Mouse (Mus musculus) forebrain, embryonic 13.5 days (tissue): ENCODE measurements at regions not wholly inside any gene's neighbourhood (a gene's known extent, or its start where the extent isn't known, plus 50 kb on each side); places are given as distances from the start of the nearest gene placed in this dataset.

Experiments
- ATAC-seq: fragments of 200-750 bp; cut with Nextera tagmentation; 2 replicates; pipeline ENCODE4 v1.8.0; 2017
- H3K27ac ChIP-seq: fragments of 300-500 bp; sonication (generic); 2 replicates; pipeline ENCODE4 v1.5.1; 2015; ENCODE audit warnings: inconsistent platforms, mild to moderate bottlenecking, moderate library complexity
- H3K27me3 ChIP-seq: fragments of 300-500 bp; sonication (generic); 2 replicates; pipeline ENCODE4 v1.6.1; 2015; ENCODE audit warnings: mild to moderate bottlenecking, inconsistent platforms
- H3K36me3 ChIP-seq: fragments of 300-500 bp; sonication (generic); 2 replicates; pipeline ENCODE4 v1.6.1; 2015; ENCODE audit warnings: mild to moderate bottlenecking, inconsistent platforms; ENCODE audit not compliant: poor library complexity, severe bottlenecking
- H3K4me1 ChIP-seq: fragments of 300-500 bp; sonication (generic); 2 replicates; pipeline ENCODE4 v1.6.1; 2015; ENCODE audit warnings: inconsistent platforms
- H3K4me2 ChIP-seq: fragments of 300-500 bp; sonication (generic); 2 replicates; pipeline ENCODE4 v1.6.1; 2015; ENCODE audit warnings: inconsistent platforms, mild to moderate bottlenecking, moderate library complexity
- H3K4me3 ChIP-seq: fragments of 300-500 bp; sonication (generic); 2 replicates; pipeline ENCODE4 v1.5.1; 2015; ENCODE audit warnings: mild to moderate bottlenecking, inconsistent platforms
- H3K9ac ChIP-seq: fragments of 300-500 bp; sonication (generic); 2 replicates; pipeline ENCODE4 v1.6.1; 2015; ENCODE audit warnings: mild to moderate bottlenecking, inconsistent platforms
- H3K9me3 ChIP-seq: fragments of 300-500 bp; sonication (generic); replicated peaks from 2 replicates; pipeline ENCODE4 v1.6.1; 2016; ENCODE audit warnings: inconsistent platforms
- WGBS: fragments of 180-500 bp; shearing (Covaris S2); methylation state at CpG from one replicate; pipeline ENCODE4 v1.1.7; 2015; 5-methylcytosine and 5-hydroxymethylcytosine counted together

GRCm38 (mm10) chr6:107045177-107045576 is 245.3 kb upstream of the Crbn start:
- ATAC-seq = no peak
- H3K36me3 ChIP-seq = no peaks in the 10 kb centered on the region

GRCm38 (mm10) chr6:107051604-107052003 is 251.7 kb upstream of the Crbn start:
- H3K36me3 ChIP-seq = no peaks in the 10 kb centered on the region
- no peak overlapping the region for H3K9ac ChIP-seq
- H3K9me3 ChIP-seq = no peaks in the 10 kb centered on the region
- no peaks in the 10 kb centered on the region for H3K4me1 ChIP-seq
- H3K27ac ChIP-seq = no peak overlapping the region
- WGBS = 96% methylated on average over 1 of the region's 1 CpGs
- H3K4me2 ChIP-seq = no peak overlapping the region
- no peaks in the 10 kb centered on the region for H3K27me3 ChIP-seq
- no peak for ATAC-seq
- H3K4me3 ChIP-seq = no peak overlapping the region

More at GRCm38 (mm10) chr6:107045177-107045576, 245.3 kb upstream of the Crbn start:
- H3K4me1 ChIP-seq = no peaks in the 10 kb centered on the region
- H3K4me2 ChIP-seq = no peak overlapping the region
- no peak overlapping the region for H3K27ac ChIP-seq
- no peak overlapping the region for H3K9ac ChIP-seq
- H3K9me3 ChIP-seq = no peaks in the 10 kb centered on the region
- no peaks in the 10 kb centered on the region for H3K27me3 ChIP-seq
- no peak overlapping the region for H3K4me3 ChIP-seq
- WGBS = 80% methylated on average over 3 of the region's 3 CpGs

DNA sequence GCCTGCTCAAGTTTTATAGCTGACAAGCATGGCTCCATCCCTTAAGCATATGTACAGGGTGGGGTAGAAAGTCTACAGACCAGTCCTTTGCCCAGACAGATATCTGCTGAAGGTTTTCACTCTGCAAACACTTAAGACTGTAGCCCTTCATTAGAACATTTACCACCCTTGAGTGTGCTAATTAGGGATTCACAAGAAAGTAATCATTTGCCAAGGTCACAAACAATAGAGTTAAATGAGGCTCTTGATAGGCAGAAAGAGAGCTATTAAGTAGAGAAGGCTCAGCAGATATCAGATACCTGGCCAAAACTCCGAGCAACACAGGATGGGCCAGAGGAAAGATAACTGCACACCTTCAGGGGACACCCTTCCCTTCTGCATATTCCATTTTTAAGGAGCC is 252.3 kb upstream of the Crbn start:
- Histone ChIP-seq H3K9ac (no peak overlapping the region), H3K36me3 (no peaks in the 10 kb centered on the region), H3K9me3 (no peaks in the 10 kb centered on the region), H3K4me1 (no peaks in the 10 kb centered on the region), H3K4me3 (no peak overlapping the region), H3K4me2 (no peak overlapping the region), H3K27me3 (no peaks in the 10 kb centered on the region), H3K27ac (no peak overlapping the region)
- 67% methylated on average over 1 of the region's 1 CpGs for WGBS
- no peak for ATAC-seq

- Histone ChIP-seq H3K4me3 (no peak overlapping the region), H3K9me3 (no peaks in the 10 kb centered on the region), H3K27me3 (no peaks in the 10 kb centered on the region), H3K9ac (no peak overlapping the region), H3K4me2 (no peak overlapping the region), H3K27ac (no peak overlapping the region), H3K4me1 (no peaks in the 10 kb centered on the region), H3K36me3 (no peaks in the 10 kb centered on the region)
- ATAC-seq = no peak
- 76% methylated on average over 3 of the region's 3 CpGs for WGBS
Measured at GRCm38 (mm10) chr6:107059001-107059765, 259.3 kb upstream of the Crbn start.

GRCm38 (mm10) chr6:107062886-107063565 is 263.1 kb upstream of the Crbn start:
- Histone ChIP-seq H3K27ac (no peak overlapping the region), H3K9me3 (no peaks in the 10 kb centered on the region), H3K4me1 (no peaks in the 10 kb centered on the region), H3K27me3 (no peaks in the 10 kb centered on the region), H3K36me3 (no peaks in the 10 kb centered on the region), H3K4me3 (no peak overlapping the region), H3K4me2 (no peak overlapping the region), H3K9ac (no peak overlapping the region)
- ATAC-seq = no peak
- WGBS = 86% methylated on average over 6 of the region's 6 CpGs

DNA sequence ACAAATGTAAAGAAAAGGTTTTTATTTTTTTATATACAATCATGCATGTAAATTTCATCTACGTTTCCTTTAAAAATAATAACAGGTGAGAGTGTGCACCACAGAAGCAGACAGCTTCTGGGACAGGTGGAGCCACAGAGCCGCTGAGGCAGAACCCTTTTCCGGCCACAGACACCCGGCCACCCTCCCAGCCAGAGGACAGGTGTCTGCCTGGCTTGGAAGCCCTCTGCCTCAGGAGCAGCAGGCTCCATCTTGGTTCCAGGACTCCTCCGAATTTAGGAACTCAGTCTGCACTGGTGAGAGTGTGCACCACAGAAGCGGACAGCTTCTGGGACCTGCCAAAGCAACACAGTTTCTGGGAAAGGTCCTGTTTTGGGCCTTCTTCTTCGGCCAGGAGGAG is 270.6 kb upstream of the Crbn start:
- WGBS = 91% methylated on average over 7 of the region's 7 CpGs
- Histone ChIP-seq H3K27me3 (no peaks in the 10 kb centered on the region), H3K4me3 (no peak overlapping the region), H3K36me3 (no peaks in the 10 kb centered on the region), H3K9me3 (no peaks in the 10 kb centered on the region), H3K9ac (no peak overlapping the region), H3K4me1 (no peaks in the 10 kb centered on the region), H3K27ac (no peak overlapping the region), H3K4me2 (no peak overlapping the region)
- no peak for ATAC-seq

DNA sequence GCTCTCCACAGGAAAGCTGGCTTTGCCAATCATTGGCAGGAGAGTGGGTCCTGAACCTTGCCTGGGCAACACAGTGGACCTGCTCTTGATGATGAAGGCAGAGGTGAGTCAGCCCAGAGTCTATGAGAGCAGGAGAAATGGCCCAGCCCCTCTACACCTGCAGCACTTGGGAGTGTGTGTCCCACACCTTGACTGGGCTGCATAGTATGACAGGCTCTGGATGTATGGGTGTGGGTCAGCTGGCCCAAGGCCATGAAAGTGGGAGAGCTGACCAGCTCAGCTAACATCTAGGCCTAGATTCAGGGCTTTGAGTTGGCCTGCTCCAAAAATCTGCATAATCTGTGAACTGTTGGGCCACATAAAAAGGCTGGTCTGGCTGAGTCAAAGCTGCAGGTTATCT is 292.7 kb upstream of the Crbn start:
- 0 out of 2 replicates have a peak, but pooled peaks have one; percentile 36 for ATAC-seq
- no peak overlapping the region for H3K9ac ChIP-seq
- H3K4me3 ChIP-seq = no peak overlapping the region
- no peak overlapping the region for H3K4me2 ChIP-seq
- H3K36me3 ChIP-seq = no peaks in the 10 kb centered on the region
- no peaks in the 10 kb centered on the region for H3K4me1 ChIP-seq
- H3K27ac ChIP-seq = no peak overlapping the region
- no peaks in the 10 kb centered on the region for H3K9me3 ChIP-seq
- no peaks in the 10 kb centered on the region for H3K27me3 ChIP-seq

DNA sequence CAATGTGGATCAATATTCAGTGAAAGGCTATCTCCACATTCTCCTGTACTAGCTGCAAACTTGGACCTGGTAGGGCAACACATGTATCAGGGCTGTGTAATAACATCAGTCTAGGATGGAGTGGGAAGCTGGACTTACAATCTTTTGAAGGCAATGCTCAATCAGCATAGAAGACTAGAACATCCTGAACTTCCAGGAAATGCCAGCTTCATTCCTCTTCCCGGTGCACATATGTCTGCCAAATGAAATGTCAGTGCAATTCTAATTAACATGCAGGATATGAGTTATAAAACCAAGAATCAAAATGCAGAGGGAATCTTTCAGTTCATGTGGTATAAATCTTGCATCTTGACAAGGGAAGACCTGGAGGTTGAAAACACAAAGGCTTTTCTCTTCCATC is 328.8 kb upstream of the Crbn start:
- no peak for ATAC-seq
- WGBS = 81% methylated on average over 1 of the region's 1 CpGs
- H3K9ac ChIP-seq = no peak overlapping the region
- H3K4me2 ChIP-seq = no peak overlapping the region
- no peak overlapping the region for H3K27ac ChIP-seq
- no peaks in the 10 kb centered on the region for H3K4me1 ChIP-seq
- H3K27me3 ChIP-seq = no peaks in the 10 kb centered on the region
- no peaks in the 10 kb centered on the region for H3K9me3 ChIP-seq
- no peak overlapping the region for H3K4me3 ChIP-seq
- H3K36me3 ChIP-seq = no peaks in the 10 kb centered on the region

GRCm38 (mm10) chr6:107167736-107168491 is 361.7 kb upstream of the Lrrn1 start:
- WGBS = 75% methylated on average over 3 of the region's 3 CpGs
- Histone ChIP-seq H3K9ac (no peak overlapping the region), H3K4me3 (no peak overlapping the region), H3K36me3 (no peaks in the 10 kb centered on the region), H3K27me3 (no peaks in the 10 kb centered on the region), H3K4me2 (no peak overlapping the region), H3K27ac (no peak overlapping the region), H3K9me3 (no peaks in the 10 kb centered on the region), H3K4me1 (no peaks in the 10 kb centered on the region)
- ATAC-seq = no peak

GRCm38 (mm10) chr6:107218309-107218708 is 311.3 kb upstream of the Lrrn1 start:
- Histone ChIP-seq H3K9ac (no peak overlapping the region), H3K4me1 (no peaks in the 10 kb centered on the region), H3K4me3 (no peak overlapping the region), H3K27ac (no peak overlapping the region), H3K36me3 (no peaks in the 10 kb centered on the region), H3K4me2 (no peak overlapping the region), H3K9me3 (no peaks in the 10 kb centered on the region), H3K27me3 (no peaks in the 10 kb centered on the region)
- no peak for ATAC-seq
- WGBS = 63% methylated on average over 2 of the region's 2 CpGs

DNA sequence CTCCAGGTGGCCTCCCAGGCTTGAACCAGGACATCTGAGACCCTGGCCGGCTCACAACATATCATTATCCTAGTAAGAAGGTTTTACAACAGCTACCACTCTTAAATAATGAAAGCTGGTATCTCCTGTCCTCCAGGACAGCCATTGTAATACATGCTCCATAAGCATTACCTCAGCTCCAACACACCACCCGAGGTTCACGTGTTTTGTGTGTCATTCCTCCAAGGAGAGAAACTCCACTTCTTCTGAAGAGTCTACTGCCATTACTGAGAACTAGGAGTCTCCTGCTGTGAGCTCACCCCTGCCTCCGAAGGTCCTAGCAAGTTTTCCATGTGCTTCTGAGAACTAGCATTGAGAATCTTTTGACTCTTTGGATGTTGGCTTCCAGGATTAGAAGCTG is 310.8 kb upstream of the Lrrn1 start:
- H3K36me3 ChIP-seq = no peaks in the 10 kb centered on the region
- no peak overlapping the region for H3K4me3 ChIP-seq
- H3K9me3 ChIP-seq = no peaks in the 10 kb centered on the region
- 70% methylated on average over 4 of the region's 4 CpGs for WGBS
- ATAC-seq = no peak
- no peak overlapping the region for H3K9ac ChIP-seq
- no peak overlapping the region for H3K4me2 ChIP-seq
- no peaks in the 10 kb centered on the region for H3K4me1 ChIP-seq
- H3K27me3 ChIP-seq = no peaks in the 10 kb centered on the region
- H3K27ac ChIP-seq = no peak overlapping the region

GRCm38 (mm10) chr6:107222602-107223001 is 307.0 kb upstream of the Lrrn1 start:
- Histone ChIP-seq H3K27ac (no peak overlapping the region), H3K27me3 (no peaks in the 10 kb centered on the region), H3K4me1 (no peaks in the 10 kb centered on the region), H3K4me2 (no peak overlapping the region), H3K36me3 (no peaks in the 10 kb centered on the region), H3K4me3 (no peak overlapping the region), H3K9ac (no peak overlapping the region), H3K9me3 (no peaks in the 10 kb centered on the region)
- no peak for ATAC-seq
- WGBS = 59% methylated on average over 3 of the region's 3 CpGs
